8 mouse cellular contexts compared by ENCODE assay signal in the genomic region with DNA sequence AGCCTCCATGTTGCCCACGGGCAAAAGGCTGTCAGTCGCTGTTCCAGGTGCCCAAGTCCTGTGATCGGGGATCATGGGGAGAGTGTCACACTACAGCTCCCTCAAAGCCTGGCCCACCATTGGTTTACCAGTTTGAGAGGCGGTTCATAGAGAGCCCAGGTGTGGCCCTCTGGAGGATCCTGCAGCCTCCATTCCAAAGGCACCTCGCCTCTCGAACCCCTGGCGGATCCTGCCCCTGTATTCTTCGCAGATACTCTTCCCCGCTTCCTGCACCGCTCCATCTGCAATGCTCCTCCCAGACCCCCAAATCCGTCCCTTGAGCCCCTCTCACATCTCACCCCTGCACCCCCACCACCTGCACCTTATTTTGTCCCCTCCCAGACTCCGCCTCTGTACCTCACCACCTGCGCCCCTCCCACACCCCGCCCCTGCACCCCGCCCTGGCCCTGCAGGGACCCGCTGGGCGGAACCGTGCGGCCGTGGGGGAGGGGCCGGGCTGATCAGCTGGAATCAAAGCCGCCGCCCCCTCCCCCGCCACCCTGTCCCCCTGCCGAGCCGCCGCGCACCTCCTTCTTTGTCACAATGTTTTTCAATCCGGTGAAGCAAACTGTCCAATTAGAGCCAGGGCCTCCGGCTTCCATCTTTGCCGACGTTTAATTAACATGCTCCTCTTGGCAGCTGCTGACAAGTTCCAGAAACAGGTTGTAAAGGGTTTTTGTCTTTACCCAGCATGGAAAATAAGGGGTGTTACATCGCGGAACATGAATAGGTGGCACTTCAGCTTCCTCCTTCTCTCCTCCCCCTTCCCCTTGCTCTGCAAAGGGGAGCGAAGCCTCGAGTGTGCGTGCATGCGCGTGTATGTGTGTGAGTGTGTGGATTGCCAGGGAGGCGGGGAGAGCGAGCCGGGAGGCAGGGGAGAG. TPM values are rescaled to one million over a fixed set of nuclear protein-coding genes. Genes with fewer than 3 reads are reported as not detected.
DNase-seq lines count a peak whose midpoint lies in the region; ATAC-seq lines count a peak whose summit lies in the region.

No protein-coding gene starts in this region.

- ATAC-seq in lung, embryonic 15.5 days (ENCODE audit: borderline replicate concordance, extremely low read depth, low FRiP score, low TSS enrichment) = no peak
- ATAC-seq in hindbrain, embryonic 16.5 days = peak; percentile 77
- ATAC-seq in megakaryocyte-erythroid progenitor cell, adult 5-6 weeks (replicated peaks; ENCODE audit: low FRiP score, low TSS enrichment, poor library complexity, severe bottlenecking) = no peak

- peak overlapping the region; percentile 58 for H3K4me2 ChIP-seq in lung, embryonic 15.5 days
- H3K4me2 ChIP-seq in hindbrain, embryonic 16.5 days (ENCODE audit: low read length) = peak overlapping the region; percentile 79

- H3K9ac ChIP-seq in lung, embryonic 15.5 days = no peak overlapping the region
- H3K9ac ChIP-seq in hindbrain, embryonic 16.5 days (ENCODE audit: low read depth, low read length) = peak overlapping the region; percentile 68

- H3K27me3 ChIP-seq in lung, embryonic 15.5 days = peaks cover 87% of the 10 kb centered on the region
- no peaks in the 10 kb centered on the region; the same call in 1 of the 2 replicates for H3K27me3 ChIP-seq in hindbrain, embryonic 16.5 days (replicated peaks; ENCODE audit: control insufficient read depth, insufficient read depth, low read length)

- H3K36me3 ChIP-seq in lung, embryonic 15.5 days = no peaks in the 10 kb centered on the region
- no peaks in the 10 kb centered on the region for H3K36me3 ChIP-seq in hindbrain, embryonic 16.5 days (ENCODE audit: control insufficient read depth, insufficient read depth, low read length)

- WGBS in lung, embryonic 15.5 days = 2% methylated on average over 42 of the region's 42 CpGs
- WGBS in hindbrain, embryonic 16.5 days = under 1% methylated on average over 42 of the region's 42 CpGs

- intact Hi-C loops in left cerebral cortex, postnatal 14 days (cut with DNase I) = loop anchor here (1.0 kb wide), 1 partner anchor 45 kb away; no protein-coding TSS in a partner anchor

- peaks cover 3% of the 10 kb centered on the region; the same call in 1 of the 2 replicates for H3K4me1 ChIP-seq in lung, embryonic 15.5 days
- peaks cover 21% of the 10 kb centered on the region for H3K4me1 ChIP-seq in hindbrain, embryonic 16.5 days (ENCODE audit: control insufficient read depth, insufficient read depth, low read depth, low read length)

- H3K4me3 ChIP-seq in lung, embryonic 15.5 days = peak overlapping the region; percentile 33
- peak overlapping the region; percentile 52 for H3K4me3 ChIP-seq in hindbrain, embryonic 16.5 days (ENCODE audit: low read length)

- H3K27ac ChIP-seq in lung, embryonic 15.5 days = no peak overlapping the region
- peak overlapping the region; percentile 80 for H3K27ac ChIP-seq in hindbrain, embryonic 16.5 days (ENCODE audit: low read depth, low read length)

- DNase-seq in lung, postnatal 25 days (ENCODE audit: low spot score) = no peak
- peak; percentile 69 for DNase-seq in embryo, embryonic 11 days
- DNase-seq in left cerebral cortex, postnatal 14 days (ENCODE audit: low spot score in 2 of 2) = peak; percentile 86 to 88
- peak; percentile 55 for DNase-seq in naive thymus-derived CD4-positive, alpha-beta T cell, adult 2 months (ENCODE audit: low read depth)
- no peak for DNase-seq in urinary bladder, postnatal 14 days (ENCODE audit: low spot score)

- no peaks in the 10 kb centered on the region for H3K9me3 ChIP-seq in lung, embryonic 15.5 days
- H3K9me3 ChIP-seq in hindbrain, embryonic 16.5 days (ENCODE audit: control insufficient read depth, low read length) = no peaks in the 10 kb centered on the region

RNA-seq across cellular contexts. Expression of a gene that starts 25.4 kb away (rescaled TPM):
- 0.17 TPM in 1 of 2 replicates, not detected in the other for polyA plus RNA-seq in lung, embryonic 15.5 days (2015; fragmentation: Nextera tagmentation; extraction: Ambion mirVana)
- polyA plus RNA-seq in hindbrain, embryonic 16.5 days (2015; fragmentation: Nextera tagmentation; extraction: Ambion mirVana) = 5.5 and 5.7 TPM in 2 replicates
- total RNA-seq in left cerebral cortex, postnatal 14 days (2021) = 1 to 10 TPM; 1.7 to 3.0 TPM
- not detected in 2 replicates for total RNA-seq in megakaryocyte-erythroid progenitor cell, adult 5-6 weeks (2014; fragmentation: Nextera tagmentation)
- total RNA-seq in megakaryocyte-erythroid progenitor cell, adult 5-6 weeks (2017) = not detected in 2 replicates

Comparison
In these comparisons a context has a peak if more than half of its experiments do, and no peak if none do; other contexts are left out.
1. DNase-seq: peak in embryo, embryonic 11 days (single experiment), left cerebral cortex, postnatal 14 days (2 of 2) and naive thymus-derived CD4-positive, alpha-beta T cell, adult 2 months (single experiment); none in lung, postnatal 25 days (single experiment) and urinary bladder, postnatal 14 days (single experiment).